Mouse (Mus musculus) left cerebral cortex, adult 2 months (tissue): Measurements from ENCODE around the gene Pgm1. TPM values are rescaled to one million over a fixed set of nuclear protein-coding genes. Genes with fewer than 3 reads are reported as not detected.
A peak's percentile ranks its signal among the peaks of the same experiment; 100 is the strongest.

Source experiments
- DNase-seq, 2 experiments: peaks; one replicate each; pipeline ENCODE4 v3.0.0; 2021 to 2022; ENCODE audit warnings: low spot score in 2 of 2, mixed read lengths in 1 of 2; ENCODE audit errors: extremely low spot score in 1 of 2
- H3K27ac ChIP-seq: fragments of 200-600 bp; 2 replicates; pipeline ENCODE4 v1.8.1; 2022
- H3K4me3 ChIP-seq: fragments of 200-600 bp; 2 replicates; pipeline ENCODE4 v1.8.1; 2022
- CTCF ChIP-seq: fragments of 200-600 bp; IDR thresholded peaks from 2 replicates; pipeline ENCODE4 v1.8.1; 2022; ENCODE audit warnings: antibody characterized with exemption, mild to moderate bottlenecking, moderate library complexity
- intact Hi-C: fragments of 180-260 bp; cut with DNase I; formaldehyde crosslinking; loops from one replicate; pipeline ENCODE4 v1.15.1; 2025
- long read RNA-seq, 2 experiments: library from polyadenylated mRNA; stranded (forward); transcript quantifications; one replicate each; pipeline ENCODE4 v2.0.0; 2021; ENCODE audit warnings: borderline mapping rate in 2 of 2
- total RNA-seq, 2 experiments: library from RNA; stranded (reverse); gene quantifications; 2 replicates each; pipeline ENCODE4 v1.2.3; 2021

Pgm1 gene
- total RNA-seq = 10 to 100 TPM; 50.6 to 52.2 TPM
- long read RNA-seq, experiment 1, transcript Pgm1-201 (11 exons, 2,371 nt) = major isoform, 57 of 72 reads
- long read RNA-seq, experiment 1, partial matches to known transcripts = 3 of 72 reads
- long read RNA-seq, experiment 1, other reads (novel, unspliced or antisense) = 12 of 72 reads
- long read RNA-seq, experiment 2, transcript Pgm1-201 (11 exons, 2,371 nt) = major isoform, 65 of 80 reads
- long read RNA-seq, experiment 2, partial matches to known transcripts = 6 of 80 reads
- long read RNA-seq, experiment 2, other reads (novel, unspliced or antisense) = 9 of 80 reads

DNA sequence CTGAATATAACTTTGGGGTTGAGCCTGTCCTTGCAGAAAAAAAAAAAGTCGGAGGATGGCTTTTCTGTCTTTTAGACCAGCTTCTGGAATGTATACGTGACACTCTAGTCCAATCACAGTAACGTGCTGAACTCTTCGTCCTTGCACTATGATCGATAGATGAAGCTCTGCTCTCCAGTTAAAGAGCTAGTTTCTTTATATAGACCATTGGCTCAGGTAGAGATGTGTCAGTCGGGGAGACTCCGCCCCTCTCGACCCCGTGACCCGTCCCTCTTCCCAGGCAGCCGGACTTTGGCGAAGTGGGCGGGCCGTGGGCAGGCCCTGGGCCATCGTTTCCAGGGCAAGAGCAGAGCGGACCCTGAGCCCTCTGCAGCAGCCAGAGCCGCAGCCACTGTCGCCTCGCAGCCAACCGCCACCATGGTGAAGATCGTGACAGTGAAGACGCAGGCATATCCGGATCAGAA, at the start of gene Pgm1:
Gene Pgm1 (plus strand): TSS at position 266 of the 464 bp plus-strand sequence.
- Histone ChIP-seq H3K27ac (peak within 1 kb of the TSS; percentile 85), H3K4me3 (peak within 1 kb of the TSS; percentile 64)
- peak in 1 of 2 experiments; percentile 78 for DNase-seq
- TF ChIP-seq CTCF = no peak
- intact Hi-C loops = loop anchor here (1.0 kb wide), 1 partner anchor 100 kb away; the partner anchor contains the start of gene Efcab7

- peak; percentile 15 to 17 for DNase-seq
- intact Hi-C loops = no loop called here
- no peak overlapping the region for H3K4me3 ChIP-seq
- H3K27ac ChIP-seq = no peak overlapping the region
- peak; percentile 84 for TF ChIP-seq CTCF
These were observed 47.3 kb upstream of the Pgm1 start for GRCm38 (mm10) chr4:99881882-99882281.

DNA sequence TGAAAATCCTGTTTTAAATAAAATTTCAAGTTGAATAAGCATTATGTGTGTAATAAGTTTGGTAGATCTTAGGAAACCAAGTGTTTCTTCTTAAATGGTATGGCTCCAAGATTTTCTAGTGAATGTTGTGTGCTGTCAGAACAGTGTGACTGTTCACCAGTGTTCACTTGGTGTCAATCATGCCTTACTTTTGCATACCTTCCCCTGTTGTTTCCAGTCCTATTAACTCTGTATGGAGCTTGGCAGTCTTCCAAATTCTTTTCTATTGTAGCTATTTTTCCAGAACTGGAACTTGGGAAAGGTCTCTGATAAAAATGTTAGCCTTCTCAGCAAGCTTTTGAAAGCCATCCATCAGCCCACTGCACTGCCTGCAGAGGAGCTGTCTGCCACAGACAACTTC, 46.8 kb upstream of the Pgm1 start:
- H3K4me3 ChIP-seq = no peak overlapping the region
- H3K27ac ChIP-seq = no peak overlapping the region
- no peak for TF ChIP-seq CTCF
- intact Hi-C loops = no loop called here
- no peak for DNase-seq

DNA sequence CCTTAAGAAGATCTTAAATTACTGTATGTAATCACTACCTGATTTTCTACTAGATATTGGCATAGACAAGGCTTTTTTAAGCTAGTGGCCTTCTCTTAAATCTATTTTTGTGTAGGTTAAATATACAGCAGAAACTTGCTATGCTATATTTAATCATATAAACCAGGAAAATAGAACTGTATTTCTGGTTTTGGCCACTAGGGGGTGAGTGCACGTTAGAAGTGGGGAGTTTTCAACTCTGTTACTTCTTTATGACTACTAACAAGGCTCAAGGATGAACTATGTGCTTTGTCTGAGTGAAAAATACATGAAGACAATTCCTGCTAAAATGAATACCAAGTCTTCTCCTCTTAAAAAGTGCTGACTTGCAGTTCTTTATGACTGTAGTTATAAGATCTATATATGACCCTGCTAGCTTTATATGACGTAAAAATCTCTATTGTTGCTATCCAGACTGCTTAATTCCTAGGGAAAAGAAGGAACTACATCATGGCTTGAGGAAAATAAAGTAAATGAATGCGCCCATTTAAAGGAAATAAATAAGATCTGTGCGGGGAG, 15.2 kb upstream of the Pgm1 start:
- Histone ChIP-seq H3K4me3 (no peak overlapping the region), H3K27ac (no peak overlapping the region)
- intact Hi-C loops = no loop called here
- no peak for DNase-seq
- TF ChIP-seq CTCF = peak; percentile 75

GRCm38 (mm10) chr4:99926380-99926779, 2.8 kb upstream of the Pgm1 start:
- intact Hi-C loops = no loop called here
- Histone ChIP-seq H3K27ac (no peak overlapping the region), H3K4me3 (no peak overlapping the region)
- no peak for DNase-seq
- no peak for TF ChIP-seq CTCF

- no peak for DNase-seq
- H3K27ac ChIP-seq = no peak overlapping the region
- H3K4me3 ChIP-seq = no peak overlapping the region; the same call in 1 of the 2 replicates
- no peak for TF ChIP-seq CTCF
- intact Hi-C loops = no loop called here
These were observed 693 bp upstream of the Pgm1 start for GRCm38 (mm10) chr4:99928521-99928920.

DNA sequence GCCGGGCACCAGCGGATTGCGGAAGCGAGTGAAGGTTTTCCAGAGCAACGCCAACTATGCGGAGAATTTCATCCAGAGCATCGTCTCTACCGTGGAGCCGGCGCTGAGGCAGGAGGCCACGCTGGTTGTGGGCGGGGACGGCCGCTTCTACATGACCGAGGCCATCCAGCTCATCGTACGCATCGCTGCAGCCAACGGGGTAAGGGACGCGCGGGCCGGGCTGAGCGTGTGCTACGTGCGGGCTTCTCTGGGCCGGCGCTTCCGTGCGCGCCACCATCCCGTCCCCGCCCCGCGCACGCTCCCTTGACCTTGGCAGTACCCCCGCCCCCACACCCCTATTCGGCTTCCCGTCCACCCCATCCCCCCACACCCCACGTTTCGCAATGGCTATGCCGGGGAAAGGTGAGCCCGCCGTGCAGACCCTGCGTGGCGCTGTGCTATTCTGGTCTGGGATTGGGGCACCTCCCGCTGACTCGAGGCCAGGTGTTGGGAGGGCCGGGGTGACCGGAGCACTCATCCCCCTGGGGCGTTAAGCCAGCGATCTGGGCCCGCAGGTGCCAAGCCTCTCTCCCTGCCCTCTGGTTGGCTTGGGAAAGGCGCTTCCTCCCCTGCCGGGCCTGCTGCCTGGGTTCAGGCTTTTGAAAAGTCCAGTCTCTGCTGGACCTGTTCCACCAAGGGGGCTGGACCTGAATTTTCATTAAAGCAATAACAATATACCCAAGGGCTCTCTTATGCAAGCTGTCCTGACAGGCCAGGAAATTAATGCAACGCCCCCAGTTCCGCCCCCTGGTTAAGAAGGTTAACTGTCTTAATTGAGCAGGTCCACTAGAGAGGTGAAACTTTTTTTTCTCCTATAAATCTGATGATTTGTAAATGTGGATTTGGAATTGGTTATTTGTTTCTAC, 651 bp downstream of the Pgm1 start, which contains the start of gene Itgb3bp:
Gene Itgb3bp (minus strand): TSS at position 201 of the 905 bp plus-strand sequence.
- no peak for TF ChIP-seq CTCF
- intact Hi-C loops = loop anchor here (1.0 kb wide), 1 partner anchor 101 kb away; the partner anchor contains the start of gene Efcab7
- H3K27ac ChIP-seq = peak within 1 kb of the TSS; percentile 85
- peak; percentile 71 to 77 for DNase-seq
- peak within 1 kb of the TSS; percentile 64 for H3K4me3 ChIP-seq

- TF ChIP-seq CTCF = no peak
- H3K27ac ChIP-seq = peak overlapping the region; percentile 85
- intact Hi-C loops = no loop called here
- peak overlapping the region; percentile 64 for H3K4me3 ChIP-seq
- no peak for DNase-seq
These were observed 1.5 kb downstream of the Pgm1 start for GRCm38 (mm10) chr4:99930518-99931239.

- TF ChIP-seq CTCF = no peak
- Histone ChIP-seq H3K4me3 (peak overlapping the region; percentile 64), H3K27ac (no peak overlapping the region)
- no peak for DNase-seq
- intact Hi-C loops = no loop called here
These were observed 2.0 kb downstream of the Pgm1 start for GRCm38 (mm10) chr4:99931240-99931580.

DNA sequence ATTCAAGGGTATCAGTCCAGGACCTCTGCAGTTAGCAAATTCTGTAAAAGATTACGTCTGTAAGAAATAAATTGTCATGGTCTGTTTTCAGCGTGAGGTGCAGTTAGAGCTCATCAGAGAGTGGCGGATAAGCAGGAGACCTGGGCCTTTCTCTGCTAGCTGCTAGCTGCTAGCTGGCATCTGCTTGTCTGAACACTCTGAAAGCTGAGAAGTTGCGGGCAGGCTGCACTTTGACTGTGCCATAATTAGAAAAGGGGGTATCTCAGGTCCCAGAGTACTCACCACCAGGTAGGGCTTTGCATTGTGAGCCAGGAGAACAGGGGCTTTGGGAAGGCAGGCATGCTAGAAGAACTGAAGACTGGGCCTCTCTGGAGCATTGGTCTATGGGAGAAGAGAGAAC, 2.6 kb downstream of the Pgm1 start:
- Histone ChIP-seq H3K27ac (no peak overlapping the region), H3K4me3 (no peak overlapping the region)
- TF ChIP-seq CTCF = no peak
- intact Hi-C loops = no loop called here
- DNase-seq = no peak

DNA sequence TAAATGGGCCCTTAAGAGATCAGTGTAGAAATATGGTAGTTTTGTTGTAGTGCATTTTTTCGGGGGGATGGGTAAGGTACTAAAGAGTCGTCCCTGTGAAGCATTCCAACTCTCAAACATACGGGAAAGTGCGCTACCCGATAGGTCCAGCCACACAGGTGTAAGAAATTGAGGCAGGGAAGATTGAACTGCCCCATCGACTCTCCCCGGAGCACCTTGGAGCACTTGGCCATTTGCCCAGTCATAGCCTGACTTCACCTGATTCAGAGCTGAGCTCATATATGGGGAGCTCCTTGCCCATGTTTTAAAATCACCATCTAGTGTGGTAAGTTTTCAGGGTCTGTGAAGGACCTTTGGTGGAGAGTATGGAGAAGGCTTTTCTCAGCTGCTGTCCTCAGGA, 5.6 kb downstream of the Pgm1 start:
- DNase-seq = no peak
- Histone ChIP-seq H3K4me3 (no peak overlapping the region), H3K27ac (no peak overlapping the region)
- TF ChIP-seq CTCF = no peak
- intact Hi-C loops = no loop called here
